Mouse (Mus musculus) lung, postnatal 36 days (tissue): ENCODE measurements around the gene Pgf.
"Not testable (repeated sequence)": the region's sequence is repeated elsewhere in the genome, so short reads cannot be mapped to it uniquely, and the experiment has no call there.

ENCODE experiments used
- DNase-seq: peaks from one replicate; pipeline ENCODE4 v3.0.0; 2022; ENCODE audit warnings: mixed read lengths

Gene Pgf

GRCm38 (mm10) chr12:85156324-85156723, 21.3 kb downstream of the Pgf start:
- DNase-seq = no peak

- DNase-seq = no peak
These were observed 24.6 kb downstream of the Pgf start for GRCm38 (mm10) chr12:85153011-85153410.

GRCm38 (mm10) chr12:85151002-85151774, 26.4 kb downstream of the Pgf start, which contains the start of gene Rps6kl1:
TSS of gene Rps6kl1 (minus strand) at chr12:85151264.
- peak; percentile 39 for DNase-seq

- no peak for DNase-seq
These were observed 27.1 kb downstream of the Pgf start for GRCm38 (mm10) chr12:85150321-85151001.

GRCm38 (mm10) chr12:85146881-85147280, 30.7 kb downstream of the Pgf start:
- no peak for DNase-seq

GRCm38 (mm10) chr12:85146355-85146754, 31.2 kb downstream of the Pgf start:
- DNase-seq = peak; percentile 44

GRCm38 (mm10) chr12:85145630-85146029, 32.0 kb downstream of the Pgf start:
- DNase-seq = no peak

GRCm38 (mm10) chr12:85144821-85145220, 32.8 kb downstream of the Pgf start:
- DNase-seq = no peak

GRCm38 (mm10) chr12:85144276-85144675, 33.3 kb downstream of the Pgf start:
- not testable (repeated sequence) for DNase-seq

GRCm38 (mm10) chr12:85142803-85143202, 34.8 kb downstream of the Pgf start:
- peak; percentile 95 for DNase-seq

GRCm38 (mm10) chr12:85141096-85141495, 36.5 kb downstream of the Pgf start:
- no peak for DNase-seq

- DNase-seq = no peak
These were observed 37.4 kb downstream of the Pgf start for GRCm38 (mm10) chr12:85140036-85140701.

GRCm38 (mm10) chr12:85136627-85137026, 41.0 kb downstream of the Pgf start:
- no peak for DNase-seq

GRCm38 (mm10) chr12:85135513-85136470, 41.8 kb downstream of the Pgf start:
- no peak for DNase-seq

- no peak for DNase-seq
These were observed 43.4 kb downstream of the Pgf start for GRCm38 (mm10) chr12:85134043-85134794.

- no peak for DNase-seq
These were observed 46.2 kb downstream of the Pgf start for GRCm38 (mm10) chr12:85131361-85131760.

GRCm38 (mm10) chr12:85129426-85129978, 48.1 kb downstream of the Pgf start:
- DNase-seq = peak; percentile 44

- no peak for DNase-seq
These were observed 50.5 kb downstream of the Pgf start for GRCm38 (mm10) chr12:85126986-85127603.

GRCm38 (mm10) chr12:85124751-85125150, 52.8 kb downstream of the Pgf start:
- no peak for DNase-seq

GRCm38 (mm10) chr12:85123645-85124044, 53.9 kb downstream of the Pgf start:
- DNase-seq = no peak

- no peak for DNase-seq
These were observed 54.5 kb downstream of the Pgf start for GRCm38 (mm10) chr12:85123108-85123530.
